Mouse (Mus musculus): ENCODE results near the gene Lamb1. TPM values are rescaled to one million over a fixed set of nuclear protein-coding genes. Genes with fewer than 3 reads are reported as not detected.

Lamb1 gene
- polyA plus RNA-seq, 1 experiment from 2014 or later = 80.8 TPM

- Histone ChIP-seq H3K9ac (no peak overlapping the region), H3K36me3 (no peaks in the 10 kb centered on the region), H3K4me2 (replicated peaks) (no peak overlapping the region), H3K9me3 (no peaks in the 10 kb centered on the region), H3K4me3 (no peak overlapping the region), H3K27me3 (no peaks in the 10 kb centered on the region), H3K27ac (no peak overlapping the region), H3K4me1 (peaks cover 2% of the 10 kb centered on the region; the same call in 1 of the 2 replicates)
- 66% methylated on average over 9 of the region's 9 CpGs for WGBS
- no peak for ATAC-seq (ENCODE audit: insufficient number of reproducible peaks, insufficient read depth, low FRiP score, low TSS enrichment)
These were observed 8.7 kb upstream of the Lamb1 start for GRCm38 (mm10) chr12:31256121-31256903.

GRCm38 (mm10) chr12:31261882-31262281 lies 3.2 kb upstream of the Lamb1 start:
- 86% methylated on average over 3 of the region's 3 CpGs for WGBS
- H3K27ac ChIP-seq = no peak overlapping the region
- no peak for ATAC-seq (ENCODE audit: insufficient number of reproducible peaks, insufficient read depth, low FRiP score, low TSS enrichment)

GRCm38 (mm10) chr12:31263921-31264320 lies 1.1 kb upstream of the Lamb1 start:
- no peak for ATAC-seq (ENCODE audit: insufficient number of reproducible peaks, insufficient read depth, low FRiP score, low TSS enrichment)
- Histone ChIP-seq H3K4me3 (0 out of 2 replicates have a peak overlapping the region, but pooled peaks have one; percentile 70), H3K4me1 (peaks cover 32% of the 10 kb centered on the region), H3K27me3 (0 out of 2 replicates have a peak, but pooled peaks cover 3% of the 10 kb centered on the region), H3K9me3 (no peaks in the 10 kb centered on the region), H3K4me2 (replicated peaks) (peak overlapping the region; percentile 87), H3K9ac (no peak overlapping the region), H3K27ac (no peak overlapping the region), H3K36me3 (0 out of 2 replicates have a peak, but pooled peaks cover 5% of the 10 kb centered on the region)
- WGBS = 30% methylated on average over 7 of the region's 7 CpGs

More at GRCm38 (mm10) chr12:31261882-31262281, 3.2 kb upstream of the Lamb1 start:
- no peak overlapping the region for H3K9ac ChIP-seq
- H3K4me2 ChIP-seq (replicated peaks) = no peak overlapping the region
- H3K4me3 ChIP-seq = no peak overlapping the region
- H3K27me3 ChIP-seq = 0 out of 2 replicates have a peak, but pooled peaks cover 3% of the 10 kb centered on the region
- H3K9me3 ChIP-seq = no peaks in the 10 kb centered on the region
- H3K36me3 ChIP-seq = no peaks in the 10 kb centered on the region
- H3K4me1 ChIP-seq = peaks cover 16% of the 10 kb centered on the region

GRCm38 (mm10) chr12:31265722-31266431 lies 843 bp downstream of the Lamb1 start:
- H3K27ac ChIP-seq = peak overlapping the region; percentile 89
- under 1% methylated on average over 50 of the region's 50 CpGs for WGBS
- H3K36me3 ChIP-seq = peaks cover 18% of the 10 kb centered on the region
- peaks cover 46% of the 10 kb centered on the region for H3K4me1 ChIP-seq
- peak overlapping the region; percentile 87 for H3K4me2 ChIP-seq (replicated peaks)
- peak overlapping the region; percentile 70 for H3K4me3 ChIP-seq
- peak overlapping the region; percentile 77 for H3K9ac ChIP-seq
- 0 out of 2 replicates have a peak, but pooled peaks have one; percentile 26 for ATAC-seq (ENCODE audit: insufficient number of reproducible peaks, insufficient read depth, low FRiP score, low TSS enrichment)
- H3K27me3 ChIP-seq = 0 out of 2 replicates have a peak, but pooled peaks cover 3% of the 10 kb centered on the region
- no peaks in the 10 kb centered on the region for H3K9me3 ChIP-seq

- Histone ChIP-seq H3K4me3 (peak overlapping the region; percentile 70), H3K27me3 (0 out of 2 replicates have a peak, but pooled peaks cover 3% of the 10 kb centered on the region), H3K36me3 (peaks cover 18% of the 10 kb centered on the region), H3K4me1 (peaks cover 51% of the 10 kb centered on the region), H3K9ac (peak overlapping the region; percentile 77), H3K9me3 (no peaks in the 10 kb centered on the region), H3K27ac (peak overlapping the region; percentile 89; the same call in 1 of the 2 replicates), H3K4me2 (replicated peaks) (peak overlapping the region; percentile 87)
- WGBS = 4% methylated on average over 15 of the region's 15 CpGs
- ATAC-seq (ENCODE audit: insufficient number of reproducible peaks, insufficient read depth, low FRiP score, low TSS enrichment) = no peak
These were observed 1.7 kb downstream of the Lamb1 start for GRCm38 (mm10) chr12:31266686-31267085.

GRCm38 (mm10) chr12:31267363-31267762 lies 2.3 kb downstream of the Lamb1 start:
- H3K27ac ChIP-seq = no peak overlapping the region
- H3K36me3 ChIP-seq = peaks cover 24% of the 10 kb centered on the region
- H3K9me3 ChIP-seq = no peaks in the 10 kb centered on the region
- H3K9ac ChIP-seq = no peak overlapping the region
- peak overlapping the region; percentile 70 for H3K4me3 ChIP-seq
- peaks cover 58% of the 10 kb centered on the region for H3K4me1 ChIP-seq
- 33% methylated on average over 4 of the region's 4 CpGs for WGBS
- H3K4me2 ChIP-seq (replicated peaks) = peak overlapping the region; percentile 87
- H3K27me3 ChIP-seq = 0 out of 2 replicates have a peak, but pooled peaks cover 3% of the 10 kb centered on the region
- no peak for ATAC-seq (ENCODE audit: insufficient number of reproducible peaks, insufficient read depth, low FRiP score, low TSS enrichment)

GRCm38 (mm10) chr12:31268315-31268714 lies 3.3 kb downstream of the Lamb1 start:
- WGBS = 67% methylated on average over 3 of the region's 3 CpGs
- peaks cover 32% of the 10 kb centered on the region for H3K36me3 ChIP-seq
- no peak for ATAC-seq (ENCODE audit: insufficient number of reproducible peaks, insufficient read depth, low FRiP score, low TSS enrichment)
- H3K27me3 ChIP-seq = 0 out of 2 replicates have a peak, but pooled peaks cover 3% of the 10 kb centered on the region
- H3K4me3 ChIP-seq = no peak overlapping the region
- H3K4me1 ChIP-seq = peaks cover 57% of the 10 kb centered on the region
- no peak overlapping the region; the same call in 1 of the 2 replicates for H3K27ac ChIP-seq
- no peaks in the 10 kb centered on the region for H3K9me3 ChIP-seq
- no peak overlapping the region for H3K9ac ChIP-seq
- H3K4me2 ChIP-seq (replicated peaks) = peak overlapping the region; percentile 87

- no peak overlapping the region for H3K27ac ChIP-seq
- H3K27me3 ChIP-seq = 0 out of 2 replicates have a peak, but pooled peaks cover 3% of the 10 kb centered on the region
- no peak overlapping the region for H3K4me2 ChIP-seq (replicated peaks)
- 62% methylated on average over 12 of the region's 12 CpGs for WGBS
- peaks cover 40% of the 10 kb centered on the region for H3K36me3 ChIP-seq
- peaks cover 54% of the 10 kb centered on the region for H3K4me1 ChIP-seq
- no peak for ATAC-seq (ENCODE audit: insufficient number of reproducible peaks, insufficient read depth, low FRiP score, low TSS enrichment)
- no peaks in the 10 kb centered on the region for H3K9me3 ChIP-seq
- no peak overlapping the region for H3K4me3 ChIP-seq
- H3K9ac ChIP-seq = no peak overlapping the region
These were observed 4.1 kb downstream of the Lamb1 start for GRCm38 (mm10) chr12:31269020-31269597.

- H3K4me3 ChIP-seq = no peak overlapping the region
- H3K36me3 ChIP-seq = peaks cover 51% of the 10 kb centered on the region
- H3K27me3 ChIP-seq = 0 out of 2 replicates have a peak, but pooled peaks cover 3% of the 10 kb centered on the region
- H3K9me3 ChIP-seq = no peaks in the 10 kb centered on the region
- no peak for ATAC-seq (ENCODE audit: insufficient number of reproducible peaks, insufficient read depth, low FRiP score, low TSS enrichment)
- no peak overlapping the region for H3K9ac ChIP-seq
- H3K4me1 ChIP-seq = peaks cover 48% of the 10 kb centered on the region
- WGBS = 88% methylated on average over 10 of the region's 10 CpGs
- H3K4me2 ChIP-seq (replicated peaks) = no peak overlapping the region; the same call in 1 of the 2 replicates
- H3K27ac ChIP-seq = peak overlapping the region; percentile 55; the same call in 1 of the 2 replicates
These were observed 5.3 kb downstream of the Lamb1 start for GRCm38 (mm10) chr12:31270361-31270760.

- Histone ChIP-seq H3K4me1 (peaks cover 52% of the 10 kb centered on the region), H3K36me3 (peaks cover 54% of the 10 kb centered on the region), H3K4me3 (no peak overlapping the region), H3K9me3 (no peaks in the 10 kb centered on the region), H3K4me2 (replicated peaks) (no peak overlapping the region; the same call in 1 of the 2 replicates), H3K27me3 (0 out of 2 replicates have a peak, but pooled peaks cover 3% of the 10 kb centered on the region), H3K9ac (no peak overlapping the region), H3K27ac (peak overlapping the region; percentile 55)
- WGBS = 73% methylated on average over 5 of the region's 5 CpGs
- no peak for ATAC-seq (ENCODE audit: insufficient number of reproducible peaks, insufficient read depth, low FRiP score, low TSS enrichment)
These were observed 5.7 kb downstream of the Lamb1 start for GRCm38 (mm10) chr12:31270776-31271175.

- H3K36me3 ChIP-seq = peaks cover 61% of the 10 kb centered on the region
- H3K4me2 ChIP-seq (replicated peaks) = peak overlapping the region; percentile 26; the same call in 1 of the 2 replicates
- H3K9me3 ChIP-seq = no peaks in the 10 kb centered on the region
- H3K27ac ChIP-seq = peak overlapping the region; percentile 55
- no peak overlapping the region for H3K4me3 ChIP-seq
- peaks cover 52% of the 10 kb centered on the region for H3K4me1 ChIP-seq
- ATAC-seq (ENCODE audit: insufficient number of reproducible peaks, insufficient read depth, low FRiP score, low TSS enrichment) = no peak; the same call in 1 of the 2 replicates
- 29% methylated on average over 16 of the region's 16 CpGs for WGBS
- H3K27me3 ChIP-seq = no peaks in the 10 kb centered on the region
- no peak overlapping the region for H3K9ac ChIP-seq
These were observed 6.5 kb downstream of the Lamb1 start for GRCm38 (mm10) chr12:31271361-31272011.

Data from embryonic facial prominence, embryonic 12.5 days (tissue).